Mouse (Mus musculus) brain, adult 10 weeks (tissue): Measurements from ENCODE around the gene Id2. TPM values are rescaled to one million over a fixed set of nuclear protein-coding genes. Genes with fewer than 3 reads are reported as not detected.

Experiments
- polyA plus RNA-seq: library from polyadenylated mRNA; stranded (reverse); fragments of 350-450 nt; fragmentation: Illumina TruSeq; extraction: RNeasy Lipid Tissue Mini Kit (QIAGEN cat#74804); gene quantifications from one replicate; pipeline ENCODE4 v1.2.3, GENCODE M21; 2015; ENCODE audit warnings: low read depth, low replicate concordance

The Id2 gene
- polyA plus RNA-seq = 224 TPM

GRCm38 (mm10) chr12:25097052-25097209 lies at the start of gene Id2:
Gene Id2, minus strand, starts transcription at chr12:25097140.

Other genes starting within 250 kb of the Id2 start
- gene Kidins220, start 122.2 kb downstream of the Id2 start, polyA plus RNA-seq = 166 TPM